Mouse (Mus musculus) spleen, embryonic (tissue): ENCODE data around the gene Mrpl52.

Experiments used
- CTCF ChIA-PET: fragments of 350-600 bp; sonication (Branson Sonifier 250); formaldehyde crosslinking; loops from one replicate; lab custom pipeline; 2022; lab: Charles Lee

The Mrpl52 gene

DNA sequence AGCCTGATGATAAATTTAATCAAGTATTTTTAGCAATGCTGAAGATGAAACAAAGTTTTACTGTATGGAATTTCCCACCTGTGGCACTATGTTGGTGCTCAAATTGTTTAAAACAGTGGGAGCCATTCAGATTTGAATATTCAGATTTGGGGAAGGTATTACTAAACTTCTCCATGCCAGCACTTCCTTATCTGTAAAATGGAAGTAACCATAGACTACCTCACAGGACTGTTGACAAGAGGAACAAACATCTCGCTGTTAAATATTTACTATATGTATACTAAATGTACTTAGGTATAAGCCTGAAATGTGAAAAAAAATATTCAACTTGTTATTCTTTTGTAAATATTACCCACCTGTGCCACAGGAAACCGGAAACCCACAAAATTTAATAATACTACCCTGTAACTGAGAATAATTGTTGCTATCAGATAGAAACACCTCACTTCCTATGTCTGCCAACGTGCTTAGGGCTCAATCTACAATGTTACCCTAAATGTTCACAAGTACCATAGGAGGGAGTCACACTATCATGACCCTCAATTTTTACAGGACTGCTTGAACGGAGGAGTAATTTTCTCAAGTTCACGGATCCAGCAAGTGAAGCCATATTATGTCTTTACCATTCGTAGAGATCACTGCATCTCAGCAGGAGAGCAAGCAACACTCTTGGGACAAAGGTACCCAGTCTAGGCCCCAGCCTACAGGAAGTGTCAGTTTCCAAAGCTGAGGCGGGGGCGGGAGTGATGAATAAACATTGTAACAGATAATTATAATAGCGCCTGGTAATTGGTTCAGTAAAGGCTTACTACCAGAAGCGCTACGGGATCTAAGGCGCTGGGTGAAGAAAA is 36.6 kb downstream of the Mrpl52 start:
- CTCF ChIA-PET = no interaction called here

DNA sequence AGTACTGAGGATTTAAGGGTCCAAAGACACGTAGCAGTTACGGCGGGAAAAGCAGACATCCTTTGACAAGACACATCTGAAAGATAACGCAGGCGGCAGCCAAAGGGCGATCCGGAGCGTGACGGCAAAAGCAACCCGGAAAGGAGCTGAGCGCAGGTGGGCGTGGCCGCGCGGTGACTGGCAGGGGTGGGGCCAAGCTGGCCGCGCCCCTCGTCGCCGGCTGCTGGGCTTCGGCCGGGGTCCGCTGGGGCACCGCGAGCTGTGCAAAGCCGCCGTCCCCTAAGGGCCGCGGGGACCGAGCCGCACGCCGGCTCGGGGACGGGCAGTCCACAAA is 37.2 kb downstream of the Mrpl52 start, which contains the start of gene Lrp10:
TSS of gene Lrp10 (plus strand) at position 179 of the 334 bp plus-strand sequence.
- CTCF ChIA-PET = no interaction called here

GRCm38 (mm10) chr14:54464293-54465005 is 37.7 kb downstream of the Mrpl52 start:
- CTCF ChIA-PET = interaction anchor here (0.6 kb wide), 1 partner anchor 242 kb away, joined by 4 read pairs; no protein-coding TSS in a partner anchor

DNA sequence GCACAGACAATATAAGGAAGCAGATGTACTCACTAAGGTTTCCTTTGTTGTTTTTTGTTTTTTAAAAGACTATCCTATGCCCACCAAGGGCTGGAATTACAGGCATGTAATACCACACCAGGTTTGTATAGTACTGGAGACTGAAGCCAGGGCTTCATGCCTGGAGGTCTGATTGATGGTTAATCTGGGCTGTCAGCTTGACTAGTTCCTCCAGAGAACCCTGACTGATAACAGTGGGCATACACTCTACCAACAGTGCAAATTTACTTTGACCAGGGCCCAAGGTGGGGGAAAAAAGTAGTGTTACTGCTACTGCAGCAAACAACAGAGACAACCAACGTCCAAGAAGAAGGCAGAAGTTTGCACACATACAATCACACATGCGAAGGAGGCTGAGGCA is 44.8 kb downstream of the Mrpl52 start:
- CTCF ChIA-PET = no interaction called here

DNA sequence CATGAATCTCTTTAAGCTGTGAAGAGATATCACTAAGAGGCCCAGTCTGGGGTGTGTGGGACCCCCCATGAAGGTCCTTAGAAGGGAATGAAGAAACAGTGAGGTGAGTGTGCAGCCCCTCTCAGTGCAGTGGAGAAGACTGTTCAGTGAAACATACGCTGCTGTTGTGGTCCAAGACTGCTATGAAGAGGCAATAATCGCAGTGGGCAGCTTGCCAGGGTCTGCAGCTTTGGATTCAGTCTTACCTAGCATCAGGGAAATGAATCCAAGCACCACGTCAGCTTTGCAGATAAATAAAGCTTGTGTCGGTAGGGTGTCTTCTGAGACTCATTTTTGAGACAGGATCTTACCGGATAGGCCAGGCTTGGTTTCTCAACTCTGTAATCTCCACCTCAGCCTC is 46.0 kb downstream of the Mrpl52 start:
- CTCF ChIA-PET = no interaction called here

- CTCF ChIA-PET = no interaction called here
Observed at GRCm38 (mm10) chr14:54474744-54475143, 48.0 kb downstream of the Mrpl52 start.

GRCm38 (mm10) chr14:54475941-54476844 is 49.5 kb downstream of the Mrpl52 start, which contains the start of gene Rem2:
Gene Rem2, plus strand, starts transcription at chr14:54476100.
- CTCF ChIA-PET = interaction anchor here (0.6 kb wide), 1 partner anchor 47 kb away, joined by 5 read pairs; no protein-coding TSS in a partner anchor

DNA sequence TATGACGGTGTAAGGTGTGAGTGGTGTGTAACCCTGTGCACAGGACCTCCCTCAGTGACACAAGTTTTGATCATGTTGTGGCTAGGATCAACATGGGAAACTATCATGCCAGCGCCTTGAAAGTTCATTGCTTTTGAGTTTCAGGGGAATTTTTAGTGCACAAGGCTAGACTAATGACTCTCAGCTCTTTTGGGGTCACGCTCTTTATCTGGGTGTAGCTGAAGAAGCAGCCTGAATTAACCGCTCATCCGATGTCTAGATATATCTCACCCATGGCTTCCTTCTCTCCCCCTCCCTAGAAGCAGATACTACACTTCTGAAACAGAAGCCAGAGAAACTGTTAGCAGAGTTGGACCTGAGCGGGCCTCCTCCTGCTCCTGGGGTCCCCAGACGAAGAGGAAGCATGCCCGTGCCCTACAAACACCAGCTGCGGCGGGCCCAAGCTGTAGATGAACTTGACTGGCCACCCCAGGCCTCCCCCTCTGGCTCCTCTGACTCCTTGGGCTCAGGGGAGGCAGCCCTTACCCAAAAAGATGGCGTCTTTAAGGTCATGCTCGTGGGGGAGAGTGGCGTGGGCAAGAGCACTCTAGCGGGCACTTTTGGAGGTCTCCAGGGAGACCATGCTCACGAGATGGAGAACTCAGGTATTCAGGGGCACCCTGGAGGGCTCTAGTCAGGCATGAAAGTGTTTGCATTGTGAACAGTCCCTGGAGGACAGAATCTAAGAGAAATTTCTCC is 50.6 kb downstream of the Mrpl52 start:
- CTCF ChIA-PET = no interaction called here
